In genomic region chr3:84658017-84658416, GRCm38 (mm10) we compare ENCODE assay signal across 25 mouse cellular contexts. TPM values are rescaled to one million over a fixed set of nuclear protein-coding genes. Genes with fewer than 3 reads are reported as not detected.
A peak's percentile ranks its signal among the peaks of the same experiment; 100 is the strongest.
DNase-seq lines count a peak whose midpoint lies in the region; ATAC-seq and TF ChIP-seq lines count a peak whose summit lies in the region.
"Had no signal": no experiment of that assay in that cellular context is flagged by ENCODE, and none has a peak within 500 bp of the region (broad histone marks: within the 10 kb centered on the region; RNA-seq: fewer than 3 reads in every experiment).

No protein-coding gene starts in this region.

- no peaks in the 10 kb centered on the region for H3K36me3 ChIP-seq in kidney, postnatal 0 days (ENCODE audit: insufficient read depth, low read length)
- no peaks in the 10 kb centered on the region for H3K36me3 ChIP-seq in kidney, embryonic 16.5 days (ENCODE audit: insufficient read depth, low read length)
- H3K36me3 ChIP-seq in MEL (ENCODE audit: control insufficient read depth in 1 of 2, insufficient read depth in 2 of 2, low read length in 2 of 2), result peaks cover 0 to 10% of the 10 kb centered on the region in 2 experiments; a peak in 2 of 4 replicates
- no peaks in the 10 kb centered on the region for H3K36me3 ChIP-seq in stomach, postnatal 0 days (ENCODE audit: control insufficient read depth, insufficient read depth, low read length)
- H3K36me3 ChIP-seq: heart, embryonic 13.5 days; kidney, embryonic 15.5 days; liver, embryonic 15.5 days; lung, embryonic 15.5 days; midbrain, embryonic 10.5 days; neural tube, embryonic 12.5 days had no signal

- H3K79me2 ChIP-seq in MEL (ENCODE audit: control insufficient read depth, insufficient read depth, low read length, poor library complexity), result no peaks in the 10 kb centered on the region

- no peak overlapping the region for H3K27ac ChIP-seq in kidney, postnatal 0 days
- no peak overlapping the region for H3K27ac ChIP-seq in kidney, embryonic 16.5 days (ENCODE audit: low read length)
- H3K27ac ChIP-seq in MEL (ENCODE audit: control insufficient read depth, low read depth, low read length), result no peak overlapping the region
- no peak overlapping the region for H3K27ac ChIP-seq in stomach, postnatal 0 days (replicated peaks)
- H3K27ac ChIP-seq: forebrain, embryonic 13.5 days; heart, adult 2 months; heart, embryonic 13.5 days; hindbrain, embryonic 14.5 days; kidney, embryonic 15.5 days; liver, embryonic 15.5 days; lung, embryonic 15.5 days; midbrain, embryonic 10.5 days; neural tube, embryonic 12.5 days had no signal

- no peak for TF ChIP-seq POLR2A in MEL (IDR thresholded peaks at IDR 0.05; ENCODE audit: control insufficient read depth in 1 of 2, insufficient read depth in 1 of 2, low read depth in 1 of 2, low read length in 2 of 2, poor library complexity in 1 of 2)

- no peak overlapping the region for H3K4me2 ChIP-seq in kidney, postnatal 0 days (ENCODE audit: low read length)
- no peak overlapping the region for H3K4me2 ChIP-seq in kidney, embryonic 16.5 days (replicated peaks; ENCODE audit: low read depth, low read length)
- H3K4me2 ChIP-seq in stomach, postnatal 0 days (replicated peaks; ENCODE audit: low read depth), result no peak overlapping the region
- H3K4me2 ChIP-seq: forebrain, embryonic 13.5 days; heart, embryonic 13.5 days; hindbrain, embryonic 14.5 days; kidney, embryonic 15.5 days; liver, embryonic 15.5 days; lung, embryonic 15.5 days; neural tube, embryonic 12.5 days had no signal

- H3K9me3 ChIP-seq in kidney, postnatal 0 days (replicated peaks; ENCODE audit: low read length), result no peaks in the 10 kb centered on the region
- H3K9me3 ChIP-seq in kidney, embryonic 16.5 days (ENCODE audit: low read length), result no peaks in the 10 kb centered on the region
- H3K9me3 ChIP-seq in MEL (replicated peaks; ENCODE audit: insufficient read depth, low read length), result no peaks in the 10 kb centered on the region
- no peaks in the 10 kb centered on the region for H3K9me3 ChIP-seq in stomach, postnatal 0 days (ENCODE audit: control insufficient read depth, low read length)
- H3K9me3 ChIP-seq: forebrain, embryonic 13.5 days; kidney, embryonic 15.5 days; liver, embryonic 15.5 days; lung, embryonic 15.5 days; neural tube, embryonic 12.5 days had no signal

- TF ChIP-seq CTCF in kidney, postnatal 0 days (IDR thresholded peaks at IDR 0.05; ENCODE audit: low read depth), result 0 out of 2 replicates have a peak, but pooled peaks have one; percentile 6
- TF ChIP-seq CTCF in MEL (IDR thresholded peaks at IDR 0.05 in 2 of 3, conservative IDR thresholded peaks at IDR 0.05 in 1 of 3; ENCODE audit: control insufficient read depth in 1 of 3, insufficient read depth in 1 of 3, low read depth in 2 of 3, low read length in 3 of 3, poor library complexity in 1 of 3, severe bottlenecking in 1 of 3), result peak in 2 of 3 experiments; percentile 11 to 23; a peak in 2 of 6 replicates
- TF ChIP-seq CTCF in stomach, postnatal 0 days (IDR thresholded peaks at IDR 0.05; ENCODE audit: low read depth), result peak; percentile 30

- H3K4me1 ChIP-seq in kidney, postnatal 0 days (replicated peaks; ENCODE audit: insufficient read depth, low read length), result 0 out of 2 replicates have a peak, but pooled peaks cover 6% of the 10 kb centered on the region
- H3K4me1 ChIP-seq in kidney, embryonic 16.5 days (ENCODE audit: insufficient read depth, low read length), result peaks cover 22% of the 10 kb centered on the region; the same call in 1 of the 2 replicates
- peaks cover 3 to 19% of the 10 kb centered on the region in 2 experiments; a peak in 3 of 4 replicates for H3K4me1 ChIP-seq in MEL (ENCODE audit: control insufficient read depth in 1 of 2, insufficient read depth in 2 of 2, low read length in 2 of 2)
- H3K4me1 ChIP-seq in stomach, postnatal 0 days (replicated peaks; ENCODE audit: control insufficient read depth, insufficient read depth), result peaks cover 10% of the 10 kb centered on the region

- H3K9ac ChIP-seq in kidney, postnatal 0 days (ENCODE audit: low read depth, low read length), result no peak overlapping the region
- H3K9ac ChIP-seq in kidney, embryonic 16.5 days (replicated peaks; ENCODE audit: low read length), result no peak overlapping the region
- H3K9ac ChIP-seq in MEL (ENCODE audit: control insufficient read depth, low read depth, low read length, poor library complexity, severe bottlenecking), result no peak overlapping the region
- no peak overlapping the region for H3K9ac ChIP-seq in stomach, postnatal 0 days (ENCODE audit: low read length)
- H3K9ac ChIP-seq: forebrain, embryonic 13.5 days; heart, embryonic 13.5 days; hindbrain, embryonic 14.5 days; kidney, embryonic 15.5 days; liver, embryonic 15.5 days; lung, embryonic 15.5 days; neural tube, embryonic 12.5 days had no signal

- H3K4me3 ChIP-seq in kidney, postnatal 0 days (replicated peaks; ENCODE audit: low read depth, low read length), result no peak overlapping the region
- no peak overlapping the region for H3K4me3 ChIP-seq in kidney, embryonic 16.5 days (ENCODE audit: low read length)
- no peak overlapping the region for H3K4me3 ChIP-seq in MEL (ENCODE audit: control insufficient read depth in 1 of 2, insufficient read depth in 1 of 2, low read depth in 2 of 2, low read length in 2 of 2)
- H3K4me3 ChIP-seq in stomach, postnatal 0 days (ENCODE audit: low read depth, low read length), result no peak overlapping the region
- H3K4me3 ChIP-seq: forebrain, embryonic 13.5 days; heart, adult 2 months; heart, embryonic 13.5 days; kidney, embryonic 15.5 days; liver, embryonic 15.5 days; lung, embryonic 15.5 days; midbrain, embryonic 10.5 days; myocyte; neural tube, embryonic 12.5 days had no signal

- H3K27me3 ChIP-seq in kidney, postnatal 0 days (ENCODE audit: insufficient read depth, low read length), result no peaks in the 10 kb centered on the region
- H3K27me3 ChIP-seq in kidney, embryonic 16.5 days (ENCODE audit: insufficient read depth, low read length), result no peaks in the 10 kb centered on the region
- peaks cover 0 to 3% of the 10 kb centered on the region in 2 experiments; a peak in 1 of 4 replicates for H3K27me3 ChIP-seq in MEL (ENCODE audit: control insufficient read depth in 1 of 2, insufficient read depth in 2 of 2, low read length in 2 of 2)
- no peaks in the 10 kb centered on the region for H3K27me3 ChIP-seq in stomach, postnatal 0 days (ENCODE audit: control insufficient read depth, insufficient read depth, low read length)
- H3K27me3 ChIP-seq: forebrain, embryonic 13.5 days; lung, embryonic 15.5 days had no signal

- no peak for DNase-seq in kidney, postnatal 0 days (ENCODE audit: low spot score)
- DNase-seq in MEL (ENCODE audit: low read depth, low spot score) (no peak), R1 (ENCODE audit: low read depth, low spot score) (peak; percentile 57)
- DNase-seq in stomach, postnatal 0 days (ENCODE audit: low spot score), result no peak
- no peak for DNase-seq in layer of hippocampus, adult 9-11 months
- DNase-seq: adrenal gland, postnatal 10 days; cerebellum, adult 11 months; cerebellum, adult 9-10 months; cerebellum, postnatal 36 days; gastrocnemius, postnatal 36 days; heart, adult 2 months; heart, postnatal 10 days; kidney, adult 18-20 months; kidney, postnatal 4 days had no signal

- TF ChIP-seq EP300 in MEL (IDR thresholded peaks at IDR 0.05; ENCODE audit: low read depth in 1 of 2, low read length in 2 of 2), result no peak
- no peak for TF ChIP-seq EP300 in stomach, postnatal 0 days (optimal IDR thresholded peaks at IDR 0.05)

- peak; percentile 21 for TF ChIP-seq RAD21 in MEL (IDR thresholded peaks at IDR 0.05; ENCODE audit: low read depth, low read length)

- WGBS in kidney, postnatal 0 days, result 87% methylated on average over 7 of the region's 7 CpGs
- 86% methylated on average over 7 of the region's 7 CpGs for WGBS in kidney, embryonic 16.5 days
- WGBS in stomach, postnatal 0 days, result 83% methylated on average over 7 of the region's 7 CpGs

- ATAC-seq in kidney, postnatal 0 days (replicated peaks; ENCODE audit: low FRiP score, low read depth), result no peak
- no peak for ATAC-seq in kidney, embryonic 16.5 days (ENCODE audit: low FRiP score, low TSS enrichment)
- no peak for ATAC-seq in stomach, postnatal 0 days (ENCODE audit: low FRiP score, low TSS enrichment)
- ATAC-seq: forebrain, embryonic 13.5 days had no signal

TF ChIP-seq in MEL, 35 proteins besides CTCF, POLR2A, EP300 and RAD21:
- TF ChIP-seq SMC3 (IDR thresholded peaks at IDR 0.05; ENCODE audit: low read depth, low read length) (peak; percentile 23; the same call in 1 of the 2 replicates), GATA1 (IDR thresholded peaks at IDR 0.05; ENCODE audit: low read depth, low read length) (no peak)

RNA-seq across cellular contexts. Expression of gene Tmem154, which starts 8.0 kb away (rescaled TPM):
- polyA plus RNA-seq in kidney, postnatal 0 days (2015; fragmentation: Nextera tagmentation; extraction: Ambion mirVana), result 0.94 and 1.1 TPM in 2 replicates
- 0.82 and 0.89 TPM in 2 replicates for polyA plus RNA-seq in kidney, embryonic 16.5 days (2015; fragmentation: Nextera tagmentation; extraction: Ambion mirVana)
- total RNA-seq in MEL (2012; rRNA removed), result 0.03 and 0.12 TPM in 2 replicates
- polyA plus RNA-seq in MEL (2012; ENCODE audit: insufficient read depth in 1 of 2, insufficient read length in 2 of 2, low read depth in 1 of 2, low replicate concordance in 2 of 2, missing spikeins in 1 of 2), result under 1 TPM in 1 of 2 experiments, not detected in 1; 0.10 TPM
- 20.9 and 24.7 TPM in 2 replicates for polyA plus RNA-seq in stomach, postnatal 0 days (2015; fragmentation: Nextera tagmentation; extraction: Ambion mirVana)
- total RNA-seq: midbrain, postnatal 0 days had no signal

Comparison
In these comparisons a context has a peak if more than half of its experiments do, and no peak if none do; other contexts are left out.
1. RNA of gene Tmem154, which starts 8.0 kb away (polyA plus RNA-seq): 20.9 to 24.7 TPM in stomach, postnatal 0 days; 0.94 to 1.1 TPM in kidney, postnatal 0 days, 0.82 to 0.89 TPM in kidney, embryonic 16.5 days and 0.10 TPM in MEL; every median in the first group is over 10 times any median in the second.
2. Peak in every context shown above with its lines, with median percentiles within 50 percentile points of each other: CTCF ChIP-seq.